Mouse (Mus musculus): ENCODE measurements at regions not wholly inside any gene's neighbourhood (a gene's known extent, or its start where the extent isn't known, plus 50 kb on each side); places are given as distances from the start of the nearest gene placed in this dataset.

DNA sequence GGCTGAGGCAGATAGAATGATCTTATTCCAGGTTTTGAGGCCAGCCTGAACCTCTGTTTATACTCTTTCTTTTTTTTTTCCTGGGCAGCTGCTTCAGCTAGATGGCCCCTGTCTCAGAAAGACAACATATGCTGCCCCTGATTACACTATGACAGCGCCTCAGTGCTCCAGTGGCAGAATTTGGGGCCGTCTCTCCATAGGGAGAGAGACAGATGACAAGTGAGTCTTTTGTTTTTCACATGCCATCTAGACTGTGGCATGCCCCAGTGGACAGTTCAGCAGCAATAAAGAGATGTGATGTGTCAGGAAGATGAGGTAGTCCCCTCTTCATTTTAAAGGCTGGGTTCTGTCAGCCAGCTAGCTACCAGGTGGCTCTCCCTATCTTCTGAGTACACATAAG is 139.8 kb upstream of the 1700025G04Rik start:
- TF ChIP-seq POLR2A (IDR thresholded peaks at IDR 0.05; ENCODE audit: insufficient read depth, low read depth, low read length), result no peak
- no peak for TF ChIP-seq CTCF (IDR thresholded peaks at IDR 0.05)
- no peak for TF ChIP-seq EP300 (IDR thresholded peaks at IDR 0.05; ENCODE audit: insufficient read depth, low read depth, low read length)

Measured in heart, adult 2 months (tissue).